Mouse (Mus musculus): ENCODE measurements around the gene C5ar1. TPM values are rescaled to one million over a fixed set of nuclear protein-coding genes. Genes with fewer than 3 reads are reported as not detected.

Gene C5ar1
- total and polyA plus RNA-seq, 3 experiments: not detected

GRCm38 (mm10) chr7:16240281-16240977 is 18.9 kb downstream of the C5ar1 start:
- no peaks in the 10 kb centered on the region for H3K79me2 ChIP-seq (ENCODE audit: control insufficient read depth, insufficient read depth, low read length, poor library complexity)
- no peaks in the 10 kb centered on the region for H3K27me3 ChIP-seq (ENCODE audit: control insufficient read depth in 1 of 2, insufficient read depth in 2 of 2, low read length in 2 of 2)
- H3K9ac ChIP-seq (ENCODE audit: control insufficient read depth, low read depth, low read length, poor library complexity, severe bottlenecking): peak overlapping the region; percentile 69
- peaks cover 0 to 17% of the 10 kb centered on the region in 2 experiments; a peak in 2 of 4 replicates for H3K36me3 ChIP-seq (ENCODE audit: control insufficient read depth in 1 of 2, insufficient read depth in 2 of 2, low read length in 2 of 2)
- no peaks in the 10 kb centered on the region for H3K9me3 ChIP-seq (replicated peaks; ENCODE audit: insufficient read depth, low read length)
- peak overlapping the region; percentile 73 for H3K27ac ChIP-seq (ENCODE audit: control insufficient read depth, low read depth, low read length)
- H3K4me1 ChIP-seq (ENCODE audit: control insufficient read depth in 1 of 2, insufficient read depth in 2 of 2, low read length in 2 of 2): peaks cover 3 to 21% of the 10 kb centered on the region in 2 experiments; a peak in 3 of 4 replicates
- DNase-seq (ENCODE audit: low read depth, low spot score): peak; percentile 79
- TF ChIP-seq CHD2 (IDR thresholded peaks at IDR 0.05; ENCODE audit: low read length) (no peak), MAFK (IDR thresholded peaks at IDR 0.05; ENCODE audit: borderline replicate concordance, low read depth, low read length) (no peak; the same call in 1 of the 2 replicates), JUND (IDR thresholded peaks at IDR 0.05; ENCODE audit: low read depth, low read length) (no peak), SIN3A (IDR thresholded peaks at IDR 0.05; ENCODE audit: low read length) (peak; percentile 76), MEF2A (IDR thresholded peaks at IDR 0.05; ENCODE audit: extremely low read depth, insufficient replicate concordance, low read depth, low read length, poor library complexity, severe bottlenecking) (no peak), TAL1 (IDR thresholded peaks at IDR 0.05; ENCODE audit: low read length) (no peak), EP300 (IDR thresholded peaks at IDR 0.05; ENCODE audit: low read depth in 1 of 2, low read length in 2 of 2) (peak; percentile 73 to 84), MAZ (IDR thresholded peaks at IDR 0.05; ENCODE audit: low read depth, low read length) (peak; percentile 71; the same call in 1 of the 2 replicates), MYC (IDR thresholded peaks at IDR 0.05; ENCODE audit: low read depth, low read length) (no peak), ETS1 (IDR thresholded peaks at IDR 0.05; ENCODE audit: low read depth, low read length) (peak; percentile 89), CTCF (IDR thresholded peaks at IDR 0.05 in 2 of 3, conservative IDR thresholded peaks at IDR 0.05 in 1 of 3; ENCODE audit: control insufficient read depth in 1 of 3, insufficient read depth in 1 of 3, low read depth in 2 of 3, low read length in 3 of 3, poor library complexity in 1 of 3, severe bottlenecking in 1 of 3) (no peak), MYB (IDR thresholded peaks at IDR 0.05; ENCODE audit: low read depth, low read length) (no peak), GATA1 (IDR thresholded peaks at IDR 0.05; ENCODE audit: low read depth, low read length) (peak; percentile 82), USF1 (IDR thresholded peaks at IDR 0.05; ENCODE audit: low read depth, low read length) (no peak), RCOR1 (IDR thresholded peaks at IDR 0.05; ENCODE audit: low read depth, low read length) (peak; percentile 77), TCF12 (IDR thresholded peaks at IDR 0.05; ENCODE audit: low read depth, low read length) (peak; percentile 69; the same call in 1 of the 2 replicates), SMC3 (IDR thresholded peaks at IDR 0.05; ENCODE audit: low read depth, low read length) (no peak), ZC3H11A (IDR thresholded peaks at IDR 0.05; ENCODE audit: low read depth, low read length) (no peak), NRF1 (IDR thresholded peaks at IDR 0.05; ENCODE audit: insufficient read depth, low read depth, low read length, poor library complexity, severe bottlenecking) (no peak), CHD1 (IDR thresholded peaks at IDR 0.05; ENCODE audit: low read depth, low read length) (no peak), BHLHE40 (IDR thresholded peaks at IDR 0.05; ENCODE audit: borderline replicate concordance, low read depth, low read length) (0 out of 2 replicates have a peak, but pooled peaks have one; percentile 24), MAX (IDR thresholded peaks at IDR 0.05; ENCODE audit: low read length) (no peak), GABPA (IDR thresholded peaks at IDR 0.05; ENCODE audit: low read depth, low read length) (no peak), E2F4 (IDR thresholded peaks at IDR 0.05; ENCODE audit: borderline replicate concordance, low read depth, low read length) (no peak), POLR2A (IDR thresholded peaks at IDR 0.05; ENCODE audit: control insufficient read depth in 1 of 2, insufficient read depth in 1 of 2, low read depth in 1 of 2, low read length in 2 of 2, poor library complexity in 1 of 2) (no peak), ZKSCAN1 (IDR thresholded peaks at IDR 0.05; ENCODE audit: low read depth, low read length) (no peak), MXI1 (IDR thresholded peaks at IDR 0.05; ENCODE audit: low read depth, low read length) (peak; percentile 58; the same call in 1 of the 2 replicates), HCFC1 (IDR thresholded peaks at IDR 0.05; ENCODE audit: low read depth, low read length) (0 out of 2 replicates have a peak, but pooled peaks have one; percentile 35)
- peak overlapping the region; percentile 49 to 54 for H3K4me3 ChIP-seq (ENCODE audit: control insufficient read depth in 1 of 2, insufficient read depth in 1 of 2, low read depth in 2 of 2, low read length in 2 of 2)
